Mouse (Mus musculus) adrenal gland, postnatal 0 days (tissue): ENCODE measurements around the gene Chp1. TPM values are rescaled to one million over a fixed set of nuclear protein-coding genes. Genes with fewer than 3 reads are reported as not detected.

Source experiments
- polyA plus RNA-seq: library from polyadenylated mRNA; unstranded; fragments of >200 nt; fragmentation: Nextera tagmentation; extraction: Ambion mirVana; gene quantifications from 2 replicates; pipeline ENCODE4 v1.2.1, GENCODE M21; 2015

The Chp1 gene
- polyA plus RNA-seq, result 66.1 and 79.1 TPM in 2 replicates

DNA sequence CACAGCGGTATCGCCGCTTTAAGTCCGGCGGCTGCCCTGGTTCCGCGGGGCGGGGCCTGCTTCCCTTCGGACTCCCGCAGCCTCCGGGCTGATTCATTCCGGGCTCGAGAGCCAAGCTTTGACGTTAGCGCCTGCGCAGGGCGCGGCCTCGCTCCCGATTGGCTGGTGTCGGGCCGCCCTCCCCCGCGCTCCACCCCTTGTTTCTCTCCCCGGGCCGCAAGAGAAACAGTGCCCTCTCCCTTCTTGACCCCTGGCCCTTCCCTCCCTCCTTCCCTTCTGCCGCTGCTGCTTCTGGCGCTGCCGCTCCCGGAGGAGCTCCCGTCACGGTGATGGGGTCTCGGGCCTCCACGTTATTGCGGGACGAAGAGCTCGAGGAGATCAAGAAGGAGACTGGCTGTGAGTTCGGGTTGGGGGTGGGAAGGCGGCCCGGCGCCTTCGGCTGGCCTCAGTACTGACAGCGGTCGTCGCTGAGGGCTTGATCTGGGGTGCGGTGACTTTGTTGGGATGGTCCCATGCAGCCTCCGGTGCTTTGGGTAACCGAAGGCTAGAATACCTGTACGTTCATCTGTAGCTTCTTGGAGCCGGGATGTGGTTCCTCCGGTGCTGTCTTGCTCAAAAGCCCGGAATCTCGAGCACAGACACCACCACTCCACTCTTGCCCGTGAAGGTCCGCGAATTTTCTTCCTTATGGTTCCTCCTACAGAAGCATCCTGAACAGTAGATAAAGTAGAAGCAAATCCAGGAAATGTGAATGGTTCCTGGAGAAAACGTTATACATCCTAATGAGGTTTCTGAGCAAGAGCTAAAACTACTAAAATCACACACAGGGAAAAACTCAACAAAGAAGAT is at the start of gene Chp1, which contains the start of gene Exd1:
Gene Chp1 (plus strand): TSS at position 176 of the 849 bp plus-strand sequence.
Gene Exd1 (minus strand): TSS at position 106 of the 849 bp plus-strand sequence.

GRCm38 (mm10) chr2:119618199-119618982 is 70.9 kb downstream of the Chp1 start, which contains the start of the genes Nusap1 and Oip5:
Gene Nusap1 (plus strand): TSS chr2:119618298.
Gene Oip5 (minus strand): TSS chr2:119618469.

Other genes starting within 250 kb of the Chp1 start
- gene Dll4, start 221.9 kb upstream of the Chp1 start, polyA plus RNA-seq, result 2.7 and 4.3 TPM in 2 replicates
- gene Chac1, start 196.5 kb upstream of the Chp1 start, polyA plus RNA-seq, result 1.6 and 1.9 TPM in 2 replicates
- 2.4 TPM in 2 replicates for gene Ino80, start 70.0 kb upstream of the Chp1 start, polyA plus RNA-seq
- 0.51 and 0.91 TPM in 2 replicates for gene Exd1, start 70 bp upstream of the Chp1 start, polyA plus RNA-seq
- gene Nusap1, start 70.6 kb downstream of the Chp1 start, polyA plus RNA-seq, result 26.1 and 27.4 TPM in 2 replicates
- 9.8 and 12.9 TPM in 2 replicates for gene Oip5, start 70.8 kb downstream of the Chp1 start, polyA plus RNA-seq
- 38.1 and 66.6 TPM in 2 replicates for gene Ndufaf1, start 115.1 kb downstream of the Chp1 start, polyA plus RNA-seq
- 28.6 and 37.8 TPM in 2 replicates for gene Rtf1, start 127.4 kb downstream of the Chp1 start, polyA plus RNA-seq
- gene Itpka, start 194.6 kb downstream of the Chp1 start, polyA plus RNA-seq, result 1.9 and 3.1 TPM in 2 replicates
- gene Ltk, start 212.7 kb downstream of the Chp1 start, polyA plus RNA-seq, result 0.65 and 1.1 TPM in 2 replicates
- gene Rpap1, start 239.8 kb downstream of the Chp1 start, polyA plus RNA-seq, result 10.3 and 16.3 TPM in 2 replicates